Comparison of ENCODE assay signal across 25 mouse cellular contexts in genomic region chr1:164755671-164756070, GRCm38 (mm10). TPM values are rescaled to one million over a fixed set of nuclear protein-coding genes. Genes with fewer than 3 reads are reported as not detected.
DNase-seq lines count a peak whose midpoint lies in the region; TF ChIP-seq lines count a peak whose summit lies in the region.
"Had no signal": no experiment of that assay in that cellular context is flagged by ENCODE, and none has a peak within 500 bp of the region (broad histone marks: within the 10 kb centered on the region; RNA-seq: fewer than 3 reads in every experiment).

No protein-coding gene starts in this region.

- H3K27ac ChIP-seq in layer of hippocampus, adult 2 months: peak overlapping the region; percentile 88
- H3K27ac ChIP-seq in olfactory bulb, adult 2 months (ENCODE audit: insufficient read depth, low read depth, low read length): peak overlapping the region; percentile 74; the same call in 1 of the 2 replicates
- H3K27ac ChIP-seq: embryonic facial prominence, embryonic 12.5 days; forebrain, embryonic 13.5 days; heart, adult 2 months; heart, embryonic 15.5 days; hindbrain, embryonic 13.5 days; hindbrain, postnatal 0 days had no signal

- no peak for TF ChIP-seq CTCF in layer of hippocampus, adult 2 months (conservative IDR thresholded peaks at IDR 0.05)
- TF ChIP-seq CTCF in olfactory bulb, adult 2 months (IDR thresholded peaks at IDR 0.05; ENCODE audit: insufficient read depth, low read depth, low read length): no peak

- no peak overlapping the region for H3K4me3 ChIP-seq in layer of hippocampus, adult 2 months
- no peak overlapping the region for H3K4me3 ChIP-seq in olfactory bulb, adult 2 months (ENCODE audit: insufficient read depth, low read depth, low read length)
- H3K4me3 ChIP-seq: embryonic facial prominence, embryonic 12.5 days; forebrain, embryonic 13.5 days; heart, adult 2 months; heart, embryonic 15.5 days; hindbrain, embryonic 13.5 days had no signal

- H3K4me1 ChIP-seq in olfactory bulb, adult 2 months (ENCODE audit: control insufficient read depth, insufficient read depth, low read length): peaks cover 3% of the 10 kb centered on the region
- H3K4me1 ChIP-seq: embryonic facial prominence, embryonic 12.5 days; forebrain, embryonic 13.5 days; heart, embryonic 15.5 days; hindbrain, embryonic 13.5 days had no signal

- no peak for TF ChIP-seq POLR2A in olfactory bulb, adult 2 months (IDR thresholded peaks at IDR 0.05; ENCODE audit: insufficient read depth, low read depth, low read length)

- DNase-seq in layer of hippocampus, adult 11-12 months (ENCODE audit: low spot score): peak; percentile 56
- DNase-seq in layer of hippocampus, postnatal 25 days (ENCODE audit: extremely low spot score in 1 of 2, low spot score in 1 of 2): no peak
- DNase-seq in brain, adult 2 months (ENCODE audit: low read depth, low spot score): peak; percentile 82
- peak; percentile 35 to 47 for DNase-seq in layer of hippocampus, adult 2 months (ENCODE audit: low spot score in 2 of 2)
- DNase-seq in adrenal gland, postnatal 25 days: no peak
- no peak for DNase-seq in lung, postnatal 25 days (ENCODE audit: low spot score)
- DNase-seq: adrenal gland, adult 2 months; adrenal gland, postnatal 36 days; cerebellum, adult 11 months; cerebellum, adult 8-10 months; cerebellum, postnatal 14 days; embryo, embryonic 11 days; forebrain, postnatal 0 days; gastrocnemius, postnatal 14 days; heart, adult 2 months; heart, postnatal 14 days had no signal

- 28% methylated on average over 3 of the region's 3 CpGs for WGBS in olfactory bulb, adult 2 months

RNA-seq across cellular contexts. Expression of gene Dpt, which starts 40.8 kb away (rescaled TPM):
- total RNA-seq in layer of hippocampus, postnatal 25 days (2021): under 1 TPM in 1 of 2 experiments, not detected in 1; 0.20 TPM
- total RNA-seq in layer of hippocampus, adult 2 months (2021): not detected
- polyA plus RNA-seq in olfactory bulb, adult 2 months (2012; ENCODE audit: insufficient read depth, insufficient read length, low replicate concordance, missing spikeins): not detected in 2 replicates
- 9.2 and 13.2 TPM in 2 replicates for total RNA-seq in adrenal gland, postnatal 25 days (2021)
- total RNA-seq: common myeloid progenitor, adult 5-6 weeks; ES-E14; forebrain, postnatal 0 days; hematopoietic stem cell, adult 5-6 weeks had no signal
- polyA plus RNA-seq: forebrain, embryonic 13.5 days had no signal

Comparison
In these comparisons a context has a peak if more than half of its experiments do, and no peak if none do; other contexts are left out.
1. DNase-seq: peak in layer of hippocampus, adult 11-12 months (single experiment), brain, adult 2 months (single experiment) and layer of hippocampus, adult 2 months (2 of 2); none in layer of hippocampus, postnatal 25 days (0 of 2), adrenal gland, postnatal 25 days (single experiment) and lung, postnatal 25 days (single experiment).